Mouse (Mus musculus) cortical plate, adult 2 months (tissue): Measurements from ENCODE around the gene Auts2.

Experiments
- CTCF ChIP-seq: fragments of 200-500 bp; IDR thresholded peaks from 2 replicates; pipeline ENCODE4 v1.5.1; 2011; ENCODE audit warnings: mild to moderate bottlenecking, control low read depth, low read length; ENCODE audit not compliant: insufficient read depth; ENCODE audit errors: extremely low read depth
- POLR2A ChIP-seq: fragments of 200-500 bp; IDR thresholded peaks from 2 replicates; pipeline ENCODE4 v1.6.1; 2011; ENCODE audit warnings: mild to moderate bottlenecking, low read length, control low read depth; ENCODE audit not compliant: insufficient read depth; ENCODE audit errors: extremely low read depth

- TF ChIP-seq CTCF: no peak
- TF ChIP-seq POLR2A: no peak
Measured at GRCm38 (mm10) chr5:132480461-132480860, 62.7 kb downstream of the Auts2 start.
